Mouse (Mus musculus): ENCODE measurements around the gene Fndc3b. TPM values are rescaled to one million over a fixed set of nuclear protein-coding genes. Genes with fewer than 3 reads are reported as not detected.

The Fndc3b gene
- polyA plus RNA-seq, 1 experiment from 2014 or later = 10.5 TPM

DNA sequence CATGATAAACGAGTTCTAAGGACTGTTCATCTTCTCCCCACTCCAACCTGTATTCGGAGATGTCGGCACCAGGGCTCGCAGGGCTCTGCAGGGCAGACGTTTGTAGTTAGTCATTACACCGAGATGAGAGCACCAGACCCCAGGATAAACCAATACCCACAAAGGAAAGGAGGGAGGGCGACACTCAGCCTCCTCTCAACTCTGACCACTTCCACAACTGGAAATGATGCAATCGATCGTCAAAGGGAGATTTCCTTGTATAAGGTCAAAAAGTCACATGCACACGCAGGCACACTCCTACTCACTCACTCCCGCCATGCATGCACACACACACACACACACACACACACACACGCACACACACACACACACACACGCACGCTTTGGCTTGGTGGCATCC, 254.6 kb downstream of the Fndc3b start:
- H3K4me3 ChIP-seq (ENCODE audit: low read depth, low read length) = no peak overlapping the region
- no peak for ATAC-seq (replicated peaks; ENCODE audit: insufficient number of reproducible peaks, low FRiP score, low TSS enrichment, low read depth)
- H3K9ac ChIP-seq (replicated peaks; ENCODE audit: low read length) = no peak overlapping the region
- H3K4me1 ChIP-seq (ENCODE audit: control insufficient read depth, insufficient read depth, low read length) = no peaks in the 10 kb centered on the region
- no peak overlapping the region for H3K27ac ChIP-seq (replicated peaks; ENCODE audit: low read depth, low read length)
- no peak overlapping the region for H3K4me2 ChIP-seq (ENCODE audit: low read depth, low read length)
- no peaks in the 10 kb centered on the region for H3K9me3 ChIP-seq (replicated peaks; ENCODE audit: control insufficient read depth, low read length)
- H3K36me3 ChIP-seq (replicated peaks; ENCODE audit: control insufficient read depth, insufficient read depth, low read depth, low read length) = no peaks in the 10 kb centered on the region; the same call in 1 of the 2 replicates
- WGBS = 93% methylated on average over 14 of the region's 14 CpGs
- no peak for DNase-seq (ENCODE audit: low spot score)
- H3K27me3 ChIP-seq (ENCODE audit: control insufficient read depth, insufficient read depth, low read length) = no peaks in the 10 kb centered on the region

- 88% methylated on average over 8 of the region's 8 CpGs for WGBS
- Histone ChIP-seq H3K36me3 (replicated peaks; ENCODE audit: control insufficient read depth, insufficient read depth, low read depth, low read length) (no peaks in the 10 kb centered on the region; the same call in 1 of the 2 replicates), H3K4me1 (ENCODE audit: control insufficient read depth, insufficient read depth, low read length) (no peaks in the 10 kb centered on the region), H3K4me3 (ENCODE audit: low read depth, low read length) (no peak overlapping the region), H3K9me3 (replicated peaks; ENCODE audit: control insufficient read depth, low read length) (no peaks in the 10 kb centered on the region), H3K27ac (replicated peaks; ENCODE audit: low read depth, low read length) (no peak overlapping the region), H3K9ac (replicated peaks; ENCODE audit: low read length) (no peak overlapping the region), H3K4me2 (ENCODE audit: low read depth, low read length) (no peak overlapping the region), H3K27me3 (ENCODE audit: control insufficient read depth, insufficient read depth, low read length) (no peaks in the 10 kb centered on the region)
- DNase-seq (ENCODE audit: low spot score) (no peak), ATAC-seq (replicated peaks; ENCODE audit: insufficient number of reproducible peaks, low FRiP score, low TSS enrichment, low read depth) (no peak)
Measured at GRCm38 (mm10) chr3:27454402-27455195, 256.5 kb downstream of the Fndc3b start.

DNA sequence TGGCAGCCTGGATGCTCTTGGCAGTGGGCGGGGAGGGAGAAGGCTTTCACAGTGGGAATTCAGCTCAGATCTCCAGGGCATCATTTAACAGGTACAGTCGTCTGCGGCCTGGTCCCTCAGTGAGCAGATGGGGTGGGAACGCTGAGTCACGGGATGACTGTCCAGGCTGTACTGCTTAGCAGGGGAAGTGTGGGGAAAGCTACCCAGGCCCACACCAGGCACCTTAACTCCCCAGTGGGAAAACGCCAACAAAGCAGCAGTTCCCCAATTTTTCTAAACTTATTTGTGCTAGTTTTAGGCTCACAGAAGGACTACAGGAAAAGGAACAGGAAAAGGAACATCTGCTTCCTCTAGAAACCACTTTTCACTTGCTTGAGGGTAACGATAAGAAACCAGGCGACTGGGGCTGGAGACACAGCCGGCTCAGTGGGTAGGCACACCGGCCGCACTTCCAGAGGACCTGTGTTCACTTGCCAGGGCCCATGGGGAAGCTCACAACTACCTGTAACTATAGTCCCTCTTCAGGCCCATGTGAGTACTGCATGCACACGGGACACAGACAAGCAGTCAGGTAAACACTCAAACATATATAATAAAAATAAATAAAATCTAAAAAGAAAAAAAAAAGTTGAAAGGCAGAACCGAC, 257.5 kb downstream of the Fndc3b start:
- H3K4me1 ChIP-seq (ENCODE audit: control insufficient read depth, insufficient read depth, low read length) = no peaks in the 10 kb centered on the region
- H3K4me3 ChIP-seq (ENCODE audit: low read depth, low read length) = no peak overlapping the region
- no peak overlapping the region for H3K4me2 ChIP-seq (ENCODE audit: low read depth, low read length)
- no peak for DNase-seq (ENCODE audit: low spot score)
- H3K9ac ChIP-seq (replicated peaks; ENCODE audit: low read length) = no peak overlapping the region
- WGBS = 91% methylated on average over 13 of the region's 13 CpGs
- H3K27ac ChIP-seq (replicated peaks; ENCODE audit: low read depth, low read length) = no peak overlapping the region
- H3K36me3 ChIP-seq (replicated peaks; ENCODE audit: control insufficient read depth, insufficient read depth, low read depth, low read length) = no peaks in the 10 kb centered on the region; the same call in 1 of the 2 replicates
- H3K9me3 ChIP-seq (replicated peaks; ENCODE audit: control insufficient read depth, low read length) = no peaks in the 10 kb centered on the region
- ATAC-seq (replicated peaks; ENCODE audit: insufficient number of reproducible peaks, low FRiP score, low TSS enrichment, low read depth) = no peak
- H3K27me3 ChIP-seq (ENCODE audit: control insufficient read depth, insufficient read depth, low read length) = no peaks in the 10 kb centered on the region

GRCm38 (mm10) chr3:27449447-27449846, 261.7 kb downstream of the Fndc3b start:
- H3K9ac ChIP-seq (replicated peaks; ENCODE audit: low read length) = no peak overlapping the region
- WGBS = 85% methylated on average over 4 of the region's 4 CpGs
- ATAC-seq (replicated peaks; ENCODE audit: insufficient number of reproducible peaks, low FRiP score, low TSS enrichment, low read depth) = no peak
- H3K9me3 ChIP-seq (replicated peaks; ENCODE audit: control insufficient read depth, low read length) = no peaks in the 10 kb centered on the region
- no peak overlapping the region for H3K27ac ChIP-seq (replicated peaks; ENCODE audit: low read depth, low read length)
- H3K27me3 ChIP-seq (ENCODE audit: control insufficient read depth, insufficient read depth, low read length) = no peaks in the 10 kb centered on the region
- no peak for DNase-seq (ENCODE audit: low spot score)
- no peaks in the 10 kb centered on the region for H3K4me1 ChIP-seq (ENCODE audit: control insufficient read depth, insufficient read depth, low read length)
- H3K4me2 ChIP-seq (ENCODE audit: low read depth, low read length) = no peak overlapping the region
- no peak overlapping the region for H3K4me3 ChIP-seq (ENCODE audit: low read depth, low read length)
- H3K36me3 ChIP-seq (replicated peaks; ENCODE audit: control insufficient read depth, insufficient read depth, low read depth, low read length) = no peaks in the 10 kb centered on the region; the same call in 1 of the 2 replicates

DNA sequence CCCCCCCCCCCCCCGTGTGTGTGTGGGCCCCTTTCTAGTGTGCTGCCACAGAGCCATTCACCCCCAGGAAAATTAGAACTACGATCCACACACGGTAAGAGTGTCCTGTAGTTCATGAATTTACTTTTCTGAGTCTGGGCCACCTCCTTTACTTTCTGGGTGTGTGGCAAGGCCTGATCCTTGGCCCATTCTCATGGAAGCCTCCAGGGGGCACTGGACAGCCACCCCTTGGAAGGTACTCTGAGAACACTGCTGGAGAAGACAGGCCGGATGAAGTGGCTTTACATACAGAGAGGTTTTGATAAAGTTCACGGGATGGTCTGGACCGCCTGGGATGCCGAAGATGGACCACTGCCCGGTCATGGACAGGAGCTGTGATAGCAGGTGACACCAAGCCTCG, 262.7 kb downstream of the Fndc3b start:
- WGBS = 90% methylated on average over 8 of the region's 9 CpGs
- DNase-seq (ENCODE audit: low spot score) (no peak), ATAC-seq (replicated peaks; ENCODE audit: insufficient number of reproducible peaks, low FRiP score, low TSS enrichment, low read depth) (no peak)

DNA sequence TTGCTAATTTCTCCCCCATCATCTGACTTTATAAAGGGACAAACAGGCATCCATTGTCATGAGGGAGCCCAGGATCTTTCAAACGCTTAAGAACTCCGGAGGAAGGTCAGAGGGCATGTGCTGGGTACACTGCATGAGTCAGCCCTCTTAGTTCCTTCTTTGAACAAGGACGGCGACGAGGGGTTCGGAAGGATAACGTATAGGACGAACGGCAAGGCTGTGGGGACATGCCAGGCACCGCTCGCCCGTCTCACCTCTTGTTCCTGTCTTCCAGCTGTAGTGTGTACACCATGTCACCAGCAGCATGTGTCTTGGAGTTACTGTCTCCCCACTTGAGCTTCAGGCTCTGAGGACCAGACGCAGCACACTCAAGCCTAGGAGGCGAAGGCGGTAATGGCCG, 271.4 kb downstream of the Fndc3b start:
- H3K4me1 ChIP-seq (ENCODE audit: control insufficient read depth, insufficient read depth, low read length) = no peaks in the 10 kb centered on the region
- 62% methylated on average over 16 of the region's 16 CpGs for WGBS
- no peaks in the 10 kb centered on the region for H3K36me3 ChIP-seq (replicated peaks; ENCODE audit: control insufficient read depth, insufficient read depth, low read depth, low read length)
- H3K4me2 ChIP-seq (ENCODE audit: low read depth, low read length) = no peak overlapping the region
- H3K4me3 ChIP-seq (ENCODE audit: low read depth, low read length) = no peak overlapping the region
- H3K9me3 ChIP-seq (replicated peaks; ENCODE audit: control insufficient read depth, low read length) = no peaks in the 10 kb centered on the region
- ATAC-seq (replicated peaks; ENCODE audit: insufficient number of reproducible peaks, low FRiP score, low TSS enrichment, low read depth) (no peak), DNase-seq (ENCODE audit: low spot score) (no peak)
- no peak overlapping the region for H3K9ac ChIP-seq (replicated peaks; ENCODE audit: low read length)
- no peaks in the 10 kb centered on the region for H3K27me3 ChIP-seq (ENCODE audit: control insufficient read depth, insufficient read depth, low read length)
- H3K27ac ChIP-seq (replicated peaks; ENCODE audit: low read depth, low read length) = no peak overlapping the region

More for the DNA sequence above, 262.7 kb downstream of the Fndc3b start:
- Histone ChIP-seq H3K4me1 (ENCODE audit: control insufficient read depth, insufficient read depth, low read length) (no peaks in the 10 kb centered on the region), H3K9ac (replicated peaks; ENCODE audit: low read length) (no peak overlapping the region), H3K4me2 (ENCODE audit: low read depth, low read length) (no peak overlapping the region), H3K27ac (replicated peaks; ENCODE audit: low read depth, low read length) (no peak overlapping the region), H3K27me3 (ENCODE audit: control insufficient read depth, insufficient read depth, low read length) (no peaks in the 10 kb centered on the region), H3K4me3 (ENCODE audit: low read depth, low read length) (no peak overlapping the region), H3K36me3 (replicated peaks; ENCODE audit: control insufficient read depth, insufficient read depth, low read depth, low read length) (no peaks in the 10 kb centered on the region), H3K9me3 (replicated peaks; ENCODE audit: control insufficient read depth, low read length) (no peaks in the 10 kb centered on the region)

GRCm38 (mm10) chr3:27435096-27435620, 275.9 kb downstream of the Fndc3b start:
- no peaks in the 10 kb centered on the region for H3K36me3 ChIP-seq (replicated peaks; ENCODE audit: control insufficient read depth, insufficient read depth, low read depth, low read length)
- no peak for ATAC-seq (replicated peaks; ENCODE audit: insufficient number of reproducible peaks, low FRiP score, low TSS enrichment, low read depth)
- H3K9ac ChIP-seq (replicated peaks; ENCODE audit: low read length) = no peak overlapping the region
- H3K4me3 ChIP-seq (ENCODE audit: low read depth, low read length) = no peak overlapping the region
- no peak overlapping the region for H3K27ac ChIP-seq (replicated peaks; ENCODE audit: low read depth, low read length)
- H3K4me2 ChIP-seq (ENCODE audit: low read depth, low read length) = no peak overlapping the region
- DNase-seq (ENCODE audit: low spot score) = no peak
- 65% methylated on average over 6 of the region's 6 CpGs for WGBS
- no peaks in the 10 kb centered on the region for H3K4me1 ChIP-seq (ENCODE audit: control insufficient read depth, insufficient read depth, low read length)
- no peaks in the 10 kb centered on the region for H3K9me3 ChIP-seq (replicated peaks; ENCODE audit: control insufficient read depth, low read length)
- H3K27me3 ChIP-seq (ENCODE audit: control insufficient read depth, insufficient read depth, low read length) = no peaks in the 10 kb centered on the region

DNA sequence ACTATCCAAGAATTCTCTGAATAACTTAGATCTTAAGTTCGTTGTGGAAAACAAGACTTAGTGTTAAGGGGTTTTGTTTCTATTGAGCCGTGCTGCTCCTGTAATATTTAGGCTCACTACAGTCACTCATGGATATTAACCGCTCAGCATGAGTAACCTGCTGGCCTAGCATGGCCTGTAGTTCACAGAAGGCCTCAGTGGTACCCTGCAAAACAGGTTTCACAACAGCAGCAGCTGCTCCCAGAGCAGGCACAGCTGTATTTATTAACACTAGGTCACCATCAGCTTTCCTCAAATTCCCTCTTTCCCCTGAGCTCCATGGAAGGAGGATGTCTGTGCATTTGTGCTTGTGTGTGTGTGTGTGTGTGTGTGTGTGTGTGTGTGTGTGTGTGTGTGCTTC, 278.1 kb downstream of the Fndc3b start:
- Histone ChIP-seq H3K27me3 (ENCODE audit: control insufficient read depth, insufficient read depth, low read length) (no peaks in the 10 kb centered on the region), H3K4me2 (ENCODE audit: low read depth, low read length) (no peak overlapping the region), H3K9ac (replicated peaks; ENCODE audit: low read length) (no peak overlapping the region), H3K27ac (replicated peaks; ENCODE audit: low read depth, low read length) (no peak overlapping the region), H3K36me3 (replicated peaks; ENCODE audit: control insufficient read depth, insufficient read depth, low read depth, low read length) (no peaks in the 10 kb centered on the region), H3K4me3 (ENCODE audit: low read depth, low read length) (no peak overlapping the region), H3K9me3 (replicated peaks; ENCODE audit: control insufficient read depth, low read length) (no peaks in the 10 kb centered on the region), H3K4me1 (ENCODE audit: control insufficient read depth, insufficient read depth, low read length) (no peaks in the 10 kb centered on the region)
- ATAC-seq (replicated peaks; ENCODE audit: insufficient number of reproducible peaks, low FRiP score, low TSS enrichment, low read depth) = no peak
- DNase-seq (ENCODE audit: low spot score) = no peak
- 79% methylated on average over 3 of the region's 3 CpGs for WGBS
